Mouse (Mus musculus): ENCODE results near the gene Pard3b. TPM values are rescaled to one million over a fixed set of nuclear protein-coding genes. Genes with fewer than 3 reads are reported as not detected.

Gene Pard3b
- polyA plus RNA-seq, 1 experiment from 2014 or later, result 17.9 TPM

GRCm38 (mm10) chr1:61962571-61962970 is 323.9 kb downstream of the Pard3b start:
- H3K9ac ChIP-seq, result no peak overlapping the region
- no peaks in the 10 kb centered on the region for H3K36me3 ChIP-seq
- H3K27me3 ChIP-seq, result no peaks in the 10 kb centered on the region
- H3K9me3 ChIP-seq, result no peaks in the 10 kb centered on the region
- H3K4me2 ChIP-seq, result no peak overlapping the region
- ATAC-seq (ENCODE audit: borderline replicate concordance, extremely low read depth, low FRiP score, low TSS enrichment), result no peak
- WGBS, result 78% methylated on average over 4 of the region's 4 CpGs
- no peak overlapping the region for H3K27ac ChIP-seq
- H3K4me3 ChIP-seq, result no peak overlapping the region
- H3K4me1 ChIP-seq, result no peaks in the 10 kb centered on the region

GRCm38 (mm10) chr1:61967124-61967523 is 328.5 kb downstream of the Pard3b start:
- WGBS, result 75% methylated on average over 3 of the region's 3 CpGs
- Histone ChIP-seq H3K27me3 (no peaks in the 10 kb centered on the region), H3K4me1 (no peaks in the 10 kb centered on the region), H3K4me3 (no peak overlapping the region), H3K9ac (no peak overlapping the region), H3K9me3 (no peaks in the 10 kb centered on the region), H3K36me3 (no peaks in the 10 kb centered on the region), H3K27ac (no peak overlapping the region), H3K4me2 (no peak overlapping the region)
- no peak for ATAC-seq (ENCODE audit: borderline replicate concordance, extremely low read depth, low FRiP score, low TSS enrichment)

- Histone ChIP-seq H3K9me3 (no peaks in the 10 kb centered on the region), H3K4me3 (no peak overlapping the region), H3K4me1 (no peaks in the 10 kb centered on the region), H3K9ac (no peak overlapping the region), H3K36me3 (no peaks in the 10 kb centered on the region), H3K4me2 (no peak overlapping the region), H3K27me3 (no peaks in the 10 kb centered on the region), H3K27ac (no peak overlapping the region)
- no peak for ATAC-seq (ENCODE audit: borderline replicate concordance, extremely low read depth, low FRiP score, low TSS enrichment)
- 77% methylated on average over 4 of the region's 4 CpGs for WGBS
Observed at GRCm38 (mm10) chr1:61967807-61968206, 329.2 kb downstream of the Pard3b start.

GRCm38 (mm10) chr1:61997711-61998110 is 359.1 kb downstream of the Pard3b start:
- no peak overlapping the region for H3K4me3 ChIP-seq
- H3K9ac ChIP-seq, result no peak overlapping the region
- no peak overlapping the region for H3K4me2 ChIP-seq
- no peaks in the 10 kb centered on the region for H3K4me1 ChIP-seq
- no peaks in the 10 kb centered on the region for H3K36me3 ChIP-seq
- H3K27ac ChIP-seq, result no peak overlapping the region
- no peaks in the 10 kb centered on the region for H3K9me3 ChIP-seq
- 77% methylated on average over 3 of the region's 3 CpGs for WGBS
- ATAC-seq (ENCODE audit: borderline replicate concordance, extremely low read depth, low FRiP score, low TSS enrichment), result no peak
- no peaks in the 10 kb centered on the region for H3K27me3 ChIP-seq

GRCm38 (mm10) chr1:62008811-62009210 is 370.2 kb downstream of the Pard3b start:
- no peak for ATAC-seq (ENCODE audit: borderline replicate concordance, extremely low read depth, low FRiP score, low TSS enrichment)
- WGBS, result 85% methylated on average over 2 of the region's 2 CpGs
- H3K4me2 ChIP-seq, result no peak overlapping the region
- no peaks in the 10 kb centered on the region for H3K27me3 ChIP-seq
- no peak overlapping the region for H3K9ac ChIP-seq
- 0 out of 2 replicates have a peak, but pooled peaks cover 9% of the 10 kb centered on the region for H3K4me1 ChIP-seq
- H3K27ac ChIP-seq, result no peak overlapping the region
- H3K4me3 ChIP-seq, result no peak overlapping the region
- H3K36me3 ChIP-seq, result no peaks in the 10 kb centered on the region
- H3K9me3 ChIP-seq, result no peaks in the 10 kb centered on the region

GRCm38 (mm10) chr1:62011712-62012111 is 373.1 kb downstream of the Pard3b start:
- H3K9ac ChIP-seq, result no peak overlapping the region
- H3K9me3 ChIP-seq, result no peaks in the 10 kb centered on the region
- no peaks in the 10 kb centered on the region for H3K36me3 ChIP-seq
- H3K27me3 ChIP-seq, result no peaks in the 10 kb centered on the region
- ATAC-seq (ENCODE audit: borderline replicate concordance, extremely low read depth, low FRiP score, low TSS enrichment), result no peak
- 92% methylated on average over 4 of the region's 4 CpGs for WGBS
- H3K4me3 ChIP-seq, result no peak overlapping the region
- H3K4me1 ChIP-seq, result 0 out of 2 replicates have a peak, but pooled peaks cover 9% of the 10 kb centered on the region
- no peak overlapping the region for H3K27ac ChIP-seq
- H3K4me2 ChIP-seq, result no peak overlapping the region

GRCm38 (mm10) chr1:62016536-62017300 is 378.1 kb downstream of the Pard3b start:
- Histone ChIP-seq H3K4me1 (no peaks in the 10 kb centered on the region), H3K36me3 (no peaks in the 10 kb centered on the region), H3K9me3 (no peaks in the 10 kb centered on the region), H3K4me2 (no peak overlapping the region), H3K4me3 (no peak overlapping the region), H3K9ac (no peak overlapping the region), H3K27ac (no peak overlapping the region), H3K27me3 (no peaks in the 10 kb centered on the region)
- 54% methylated on average over 5 of the region's 5 CpGs for WGBS
- no peak for ATAC-seq (ENCODE audit: borderline replicate concordance, extremely low read depth, low FRiP score, low TSS enrichment)

GRCm38 (mm10) chr1:62018276-62018675 is 379.7 kb downstream of the Pard3b start:
- ATAC-seq (ENCODE audit: borderline replicate concordance, extremely low read depth, low FRiP score, low TSS enrichment), result no peak
- H3K27ac ChIP-seq, result no peak overlapping the region
- no peaks in the 10 kb centered on the region for H3K4me1 ChIP-seq
- H3K27me3 ChIP-seq, result no peaks in the 10 kb centered on the region
- no peaks in the 10 kb centered on the region for H3K36me3 ChIP-seq
- no peaks in the 10 kb centered on the region for H3K9me3 ChIP-seq
- H3K4me2 ChIP-seq, result no peak overlapping the region
- whole genome bisulfite sequencing, result 45% methylated on average over 5 of the region's 5 CpGs
- H3K9ac ChIP-seq, result no peak overlapping the region
- no peak overlapping the region for H3K4me3 ChIP-seq

GRCm38 (mm10) chr1:62019743-62020142 is 381.1 kb downstream of the Pard3b start:
- Histone ChIP-seq H3K27ac (no peak overlapping the region), H3K36me3 (no peaks in the 10 kb centered on the region), H3K27me3 (no peaks in the 10 kb centered on the region), H3K9ac (no peak overlapping the region), H3K4me2 (no peak overlapping the region), H3K4me3 (no peak overlapping the region), H3K4me1 (no peaks in the 10 kb centered on the region), H3K9me3 (no peaks in the 10 kb centered on the region)
- no peak for ATAC-seq (ENCODE audit: borderline replicate concordance, extremely low read depth, low FRiP score, low TSS enrichment)

GRCm38 (mm10) chr1:62041718-62042117 is 403.1 kb downstream of the Pard3b start:
- Histone ChIP-seq H3K27me3 (no peaks in the 10 kb centered on the region), H3K36me3 (no peaks in the 10 kb centered on the region), H3K9ac (no peak overlapping the region), H3K4me1 (peaks cover 6% of the 10 kb centered on the region; the same call in 1 of the 2 replicates), H3K9me3 (no peaks in the 10 kb centered on the region), H3K27ac (no peak overlapping the region), H3K4me2 (no peak overlapping the region), H3K4me3 (no peak overlapping the region)
- ATAC-seq (ENCODE audit: borderline replicate concordance, extremely low read depth, low FRiP score, low TSS enrichment), result no peak
- WGBS, result 39% methylated on average over 3 of the region's 3 CpGs

- no peak overlapping the region for H3K4me3 ChIP-seq
- no peak for ATAC-seq (ENCODE audit: borderline replicate concordance, extremely low read depth, low FRiP score, low TSS enrichment)
- no peaks in the 10 kb centered on the region for H3K4me1 ChIP-seq
- no peaks in the 10 kb centered on the region for H3K36me3 ChIP-seq
- no peaks in the 10 kb centered on the region for H3K27me3 ChIP-seq
- H3K9ac ChIP-seq, result no peak overlapping the region
- 31% methylated on average over 4 of the region's 4 CpGs for WGBS
- H3K4me2 ChIP-seq, result no peak overlapping the region
- no peaks in the 10 kb centered on the region for H3K9me3 ChIP-seq
- no peak overlapping the region for H3K27ac ChIP-seq
Observed at GRCm38 (mm10) chr1:62048592-62048991, 410.0 kb downstream of the Pard3b start.

- Histone ChIP-seq H3K9me3 (no peaks in the 10 kb centered on the region), H3K4me2 (no peak overlapping the region), H3K9ac (no peak overlapping the region), H3K27ac (no peak overlapping the region), H3K27me3 (no peaks in the 10 kb centered on the region), H3K4me3 (no peak overlapping the region), H3K36me3 (no peaks in the 10 kb centered on the region), H3K4me1 (no peaks in the 10 kb centered on the region)
- 50% methylated on average over 1 of the region's 1 CpGs for WGBS
- no peak for ATAC-seq (ENCODE audit: borderline replicate concordance, extremely low read depth, low FRiP score, low TSS enrichment)
Observed at GRCm38 (mm10) chr1:62051186-62051825, 412.7 kb downstream of the Pard3b start.

All from lung, embryonic 15.5 days (tissue).